Mouse (Mus musculus) lung, embryonic 14.5 days (tissue): ENCODE data around the gene 3110021N24Rik. TPM values are rescaled to one million over a fixed set of nuclear protein-coding genes. Genes with fewer than 3 reads are reported as not detected.

Experiments
- ATAC-seq: fragments of 200-750 bp; cut with Nextera tagmentation; 2 replicates; pipeline ENCODE4 v1.8.0; 2017; ENCODE audit warnings: mild to moderate bottlenecking, moderate TSS enrichment, moderate library complexity; ENCODE audit not compliant: insufficient read depth
- DNase-seq: peaks from one replicate; pipeline ENCODE4 v3.0.0-alpha.2; 2015
- H3K27ac ChIP-seq: fragments of 300-500 bp; sonication (generic); 2 replicates; pipeline ENCODE4 v1.5.1; 2014; ENCODE audit warnings: low read depth, mild to moderate bottlenecking, moderate library complexity
- H3K27me3 ChIP-seq: fragments of 300-500 bp; sonication (generic); 2 replicates; pipeline ENCODE4 v1.6.1; 2014; ENCODE audit warnings: low read length, control low read depth; ENCODE audit not compliant: insufficient read depth
- H3K36me3 ChIP-seq: fragments of 300-500 bp; sonication (generic); 2 replicates; pipeline ENCODE4 v1.6.1; 2014; ENCODE audit warnings: control low read depth; ENCODE audit not compliant: insufficient read depth
- H3K4me1 ChIP-seq: fragments of 300-500 bp; sonication (generic); 2 replicates; pipeline ENCODE4 v1.6.1; 2014; ENCODE audit warnings: antibody characterized with exemption, control low read depth; ENCODE audit not compliant: insufficient read depth
- H3K4me2 ChIP-seq: fragments of 300-500 bp; sonication (generic); 2 replicates; pipeline ENCODE4 v1.6.1; 2014; ENCODE audit warnings: mild to moderate bottlenecking
- H3K4me3 ChIP-seq: fragments of 300-500 bp; sonication (generic); 2 replicates; pipeline ENCODE4 v1.5.1; 2014; ENCODE audit warnings: low read depth, low read length
- H3K9ac ChIP-seq: fragments of 300-500 bp; sonication (generic); 2 replicates; pipeline ENCODE4 v1.6.1; 2014
- H3K9me3 ChIP-seq: fragments of 300-500 bp; sonication (generic); 2 replicates; pipeline ENCODE4 v1.6.1; 2016; ENCODE audit warnings: low read depth, low read length, control low read depth
- CTCF ChIP-seq: IDR thresholded peaks from 2 replicates; pipeline ENCODE4 v1.5.1; 2016; ENCODE audit warnings: antibody characterized with exemption, low read depth
- WGBS: fragments of 180-500 bp; shearing (Covaris S2); extraction: QIAGEN DNeasy Blood & Tissue Kit; methylation state at CpG from one replicate; pipeline ENCODE4 v1.1.7; 2014; 5-methylcytosine and 5-hydroxymethylcytosine counted together
- polyA plus RNA-seq: library from polyadenylated mRNA; unstranded; fragments of >200 nt; fragmentation: Nextera tagmentation; extraction: Ambion mirVana; gene quantifications from 2 replicates; pipeline ENCODE4 v1.2.1, GENCODE M21; 2014

Gene 3110021N24Rik
- polyA plus RNA-seq, 1 experiment from 2014 or later: 3.1 TPM

GRCm38 (mm10) chr4:108793941-108794340 lies 74.5 kb downstream of the 3110021N24Rik start:
- ATAC-seq (no peak), DNase-seq (no peak)
- Histone ChIP-seq H3K9me3 (no peaks in the 10 kb centered on the region), H3K27ac (no peak overlapping the region), H3K4me2 (no peak overlapping the region), H3K27me3 (no peaks in the 10 kb centered on the region), H3K36me3 (no peaks in the 10 kb centered on the region), H3K4me1 (no peaks in the 10 kb centered on the region), H3K9ac (no peak overlapping the region), H3K4me3 (no peak overlapping the region)
- WGBS: 45% methylated on average over 1 of the region's 1 CpGs
- no peak for TF ChIP-seq CTCF

GRCm38 (mm10) chr4:108796701-108797100 lies 77.3 kb downstream of the 3110021N24Rik start:
- Histone ChIP-seq H3K4me2 (no peak overlapping the region), H3K36me3 (no peaks in the 10 kb centered on the region), H3K27me3 (no peaks in the 10 kb centered on the region), H3K9me3 (no peaks in the 10 kb centered on the region), H3K4me1 (no peaks in the 10 kb centered on the region), H3K4me3 (no peak overlapping the region), H3K9ac (no peak overlapping the region), H3K27ac (no peak overlapping the region)
- DNase-seq (no peak), ATAC-seq (no peak)
- 42% methylated on average over 4 of the region's 4 CpGs for WGBS
- TF ChIP-seq CTCF: no peak

GRCm38 (mm10) chr4:108798083-108798830 lies 78.8 kb downstream of the 3110021N24Rik start:
- no peaks in the 10 kb centered on the region for H3K27me3 ChIP-seq
- H3K36me3 ChIP-seq: no peaks in the 10 kb centered on the region
- H3K9ac ChIP-seq: no peak overlapping the region
- TF ChIP-seq CTCF: peak; percentile 77
- H3K4me2 ChIP-seq: no peak overlapping the region
- H3K4me3 ChIP-seq: no peak overlapping the region
- 54% methylated on average over 2 of the region's 2 CpGs for WGBS
- no peak overlapping the region for H3K27ac ChIP-seq
- H3K9me3 ChIP-seq: no peaks in the 10 kb centered on the region
- peak; percentile 65; the same call in 1 of the 2 replicates for ATAC-seq
- no peaks in the 10 kb centered on the region for H3K4me1 ChIP-seq
- peak; percentile 89 for DNase-seq

GRCm38 (mm10) chr4:108803535-108803934 lies 84.1 kb downstream of the 3110021N24Rik start:
- no peak for ATAC-seq
- no peak for DNase-seq
- H3K4me2 ChIP-seq: no peak overlapping the region
- H3K27ac ChIP-seq: no peak overlapping the region
- H3K9me3 ChIP-seq: no peaks in the 10 kb centered on the region
- H3K4me3 ChIP-seq: no peak overlapping the region
- H3K4me1 ChIP-seq: no peaks in the 10 kb centered on the region
- H3K36me3 ChIP-seq: no peaks in the 10 kb centered on the region
- WGBS: 74% methylated on average over 2 of the region's 2 CpGs
- H3K9ac ChIP-seq: no peak overlapping the region
- no peak for TF ChIP-seq CTCF
- H3K27me3 ChIP-seq: no peaks in the 10 kb centered on the region

DNA sequence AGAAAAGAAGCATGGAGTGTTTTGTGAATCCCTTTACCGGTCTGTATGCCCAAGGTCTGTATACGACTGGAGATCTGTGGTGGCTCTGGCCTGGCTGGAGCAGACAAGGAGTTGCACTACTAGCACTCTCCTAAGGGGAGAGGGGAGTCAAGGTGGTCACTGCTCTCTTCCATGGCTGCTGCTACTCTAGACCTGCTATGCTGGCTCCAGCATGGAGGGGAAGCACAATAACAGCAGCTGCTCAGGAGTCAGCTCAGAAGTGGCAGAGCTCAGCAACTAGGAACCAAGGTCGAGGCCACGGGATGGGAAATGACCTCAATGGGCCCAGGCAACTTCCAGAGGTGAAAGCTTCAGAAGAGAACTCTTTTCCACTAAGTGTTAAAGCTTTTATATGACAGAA lies 91.7 kb downstream of the 3110021N24Rik start:
- Histone ChIP-seq H3K4me1 (no peaks in the 10 kb centered on the region), H3K27ac (no peak overlapping the region), H3K4me2 (no peak overlapping the region), H3K36me3 (peaks cover 8% of the 10 kb centered on the region), H3K4me3 (no peak overlapping the region), H3K9ac (no peak overlapping the region), H3K9me3 (no peaks in the 10 kb centered on the region), H3K27me3 (no peaks in the 10 kb centered on the region)
- no peak for DNase-seq
- no peak for ATAC-seq
- WGBS: 52% methylated on average over 4 of the region's 4 CpGs
- TF ChIP-seq CTCF: no peak

GRCm38 (mm10) chr4:108811550-108811949 lies 92.1 kb downstream of the 3110021N24Rik start:
- no peaks in the 10 kb centered on the region for H3K4me1 ChIP-seq
- ATAC-seq: no peak; the same call in 1 of the 2 replicates
- peaks cover 8% of the 10 kb centered on the region for H3K36me3 ChIP-seq
- H3K27ac ChIP-seq: no peak overlapping the region
- no peak overlapping the region for H3K9ac ChIP-seq
- no peaks in the 10 kb centered on the region for H3K9me3 ChIP-seq
- no peaks in the 10 kb centered on the region for H3K27me3 ChIP-seq
- no peak overlapping the region for H3K4me2 ChIP-seq
- no peak for DNase-seq
- WGBS: 66% methylated on average over 6 of the region's 6 CpGs
- no peak overlapping the region for H3K4me3 ChIP-seq
- TF ChIP-seq CTCF: no peak

- H3K27me3 ChIP-seq: no peaks in the 10 kb centered on the region
- no peaks in the 10 kb centered on the region for H3K9me3 ChIP-seq
- no peak overlapping the region for H3K27ac ChIP-seq
- ATAC-seq: no peak
- peaks cover 88% of the 10 kb centered on the region for H3K36me3 ChIP-seq
- WGBS: 89% methylated on average over 3 of the region's 3 CpGs
- TF ChIP-seq CTCF: no peak
- H3K4me1 ChIP-seq: no peaks in the 10 kb centered on the region
- H3K4me3 ChIP-seq: no peak overlapping the region
- H3K4me2 ChIP-seq: no peak overlapping the region
- DNase-seq: no peak
- H3K9ac ChIP-seq: no peak overlapping the region
Observed at GRCm38 (mm10) chr4:108825677-108826076, 106.2 kb downstream of the 3110021N24Rik start.
